Mouse (Mus musculus) embryonic fibroblast, embryonic 13.5 days (primary cell): ENCODE measurements around the gene Ndufb7.

ENCODE experiments used
- CTCF ChIP-seq: IDR thresholded peaks from 2 replicates; pipeline ENCODE4 v1.5.1; 2011; ENCODE audit warnings: mild to moderate bottlenecking, control low read depth, low read length, moderate library complexity, borderline replicate concordance; ENCODE audit not compliant: insufficient read depth
- POLR2A ChIP-seq: IDR thresholded peaks from 2 replicates; pipeline ENCODE4 v1.6.1; 2011; ENCODE audit warnings: low read depth, mild to moderate bottlenecking, control low read depth, low read length, moderate library complexity

DNA sequence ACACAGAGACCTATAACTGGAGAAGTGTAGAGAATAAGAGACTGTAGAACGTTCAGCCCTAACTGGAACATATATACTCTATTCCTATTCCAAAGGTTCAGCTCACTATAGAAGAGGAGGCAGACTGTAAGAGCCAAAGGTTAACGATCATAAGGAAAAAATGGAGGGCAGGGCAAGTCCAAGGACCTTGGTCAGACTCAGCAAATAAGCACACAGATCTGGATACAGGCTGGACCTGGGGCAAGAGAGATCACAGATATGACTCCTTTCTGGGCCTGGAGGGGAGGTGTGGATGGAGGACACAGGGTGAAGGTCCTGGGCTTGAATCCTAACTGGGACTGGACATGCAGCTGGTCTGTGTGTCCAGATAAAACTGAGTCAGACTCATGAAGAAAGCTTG lies 31.7 kb upstream of the Ndufb7 start:
- TF ChIP-seq CTCF = no peak
- no peak for TF ChIP-seq POLR2A
